Comparison of ENCODE assay signal across 9 mouse cellular contexts in genomic region chr12:113487693-113488092, GRCm38 (mm10). TPM values are rescaled to one million over a fixed set of nuclear protein-coding genes. Genes with fewer than 3 reads are reported as not detected.
DNase-seq lines count a peak whose midpoint lies in the region; ATAC-seq and TF ChIP-seq lines count a peak whose summit lies in the region.
"Not testable (repeated sequence)": the region's sequence is repeated elsewhere in the genome, so short reads cannot be mapped to it uniquely, and the experiment has no call there.
"Had no signal": no experiment of that assay in that cellular context is flagged by ENCODE, and none has a peak within 500 bp of the region (broad histone marks: within the 10 kb centered on the region; RNA-seq: fewer than 3 reads in every experiment).

No protein-coding gene starts in this region.

- H3K36me3 ChIP-seq in kidney, embryonic 14.5 days (ENCODE audit: control insufficient read depth, insufficient read depth, low read length); midbrain, embryonic 14.5 days (ENCODE audit: control insufficient read depth, insufficient read depth, low read length); spleen, adult 2 months (ENCODE audit: control insufficient read depth, insufficient read depth, low read length): not testable (repeated sequence)

- peak; percentile 51; the same call in 1 of the 2 replicates for TF ChIP-seq CTCF in spleen, adult 2 months (IDR thresholded peaks at IDR 0.05; ENCODE audit: extremely low read depth, insufficient read depth, insufficient read length, insufficient replicate concordance)

- intact Hi-C loops in left cerebral cortex, postnatal 4 days (cut with DNase I): not testable (repeated sequence)

- peak; percentile 67 for DNase-seq in adipocyte (ENCODE audit: low spot score)
- DNase-seq in heart, adult 18-20 months: peak; percentile 52 to 79
- DNase-seq in left cerebral cortex, postnatal 4 days: peak; percentile 43
- DNase-seq in midbrain, embryonic 14.5 days: peak; percentile 33
- DNase-seq in spleen, adult 2 months (ENCODE audit: low read depth in 1 of 2, low spot score in 2 of 2): peak; percentile 36 to 60

- not testable (repeated sequence) for H3K9me3 ChIP-seq in kidney, embryonic 14.5 days (ENCODE audit: control insufficient read depth, low read length); midbrain, embryonic 14.5 days (ENCODE audit: control insufficient read depth, low read length)

- not testable (repeated sequence) for H3K27ac ChIP-seq in kidney, embryonic 14.5 days (ENCODE audit: low read depth, low read length); midbrain, embryonic 14.5 days (replicated peaks; ENCODE audit: low read depth, low read length); spleen, adult 2 months (ENCODE audit: insufficient read depth, low read length)

- not testable (repeated sequence) for H3K4me3 ChIP-seq in kidney, embryonic 14.5 days (ENCODE audit: low read length); midbrain, embryonic 14.5 days (replicated peaks; ENCODE audit: low read depth, low read length); spleen, adult 2 months (ENCODE audit: extremely low read depth, insufficient read depth, insufficient read length)

- not testable (repeated sequence) for H3K27me3 ChIP-seq in kidney, embryonic 14.5 days (ENCODE audit: control insufficient read depth, insufficient read depth, low read length); midbrain, embryonic 14.5 days (ENCODE audit: control insufficient read depth, insufficient read depth, low read length); spleen, adult 2 months (ENCODE audit: control insufficient read depth, insufficient read depth, low read length)

- TF ChIP-seq POLR2A in spleen, adult 2 months (IDR thresholded peaks at IDR 0.05; ENCODE audit: low read depth, low read length): not testable (repeated sequence)

- peak; percentile 93 for ATAC-seq in common myeloid progenitor, adult 5-6 weeks (replicated peaks; ENCODE audit: low read depth, poor library complexity, severe bottlenecking)
- ATAC-seq in kidney, embryonic 14.5 days (ENCODE audit: low FRiP score, low TSS enrichment): peak; percentile 60; the same call in 1 of the 2 replicates
- not testable (repeated sequence) for ATAC-seq in midbrain, embryonic 14.5 days (ENCODE audit: low FRiP score, low TSS enrichment)

- H3K9ac ChIP-seq in kidney, embryonic 14.5 days (ENCODE audit: low read depth, low read length); midbrain, embryonic 14.5 days (replicated peaks; ENCODE audit: low read length): not testable (repeated sequence)

- H3K4me2 ChIP-seq in kidney, embryonic 14.5 days (replicated peaks; ENCODE audit: low read depth, low read length); midbrain, embryonic 14.5 days (ENCODE audit: low read length): not testable (repeated sequence)

- not testable (repeated sequence) for H3K4me1 ChIP-seq in kidney, embryonic 14.5 days (ENCODE audit: control insufficient read depth, insufficient read depth, low read length); midbrain, embryonic 14.5 days (ENCODE audit: control insufficient read depth, insufficient read depth, low read length); spleen, adult 2 months (ENCODE audit: control insufficient read depth, insufficient read depth, insufficient read length)

RNA-seq across cellular contexts. Expression of gene Adam6b, which starts 1.6 kb away (rescaled TPM):
- total RNA-seq in common myeloid progenitor, adult 5-6 weeks (2017): not detected in 2 replicates
- not detected for total RNA-seq in heart, adult 18-20 months (2021)
- not detected in 2 replicates for polyA plus RNA-seq in kidney, embryonic 14.5 days (2014; fragmentation: Nextera tagmentation; extraction: Ambion mirVana)
- not detected for total RNA-seq in left cerebral cortex, postnatal 4 days (2021)
- not detected in 2 replicates for polyA plus RNA-seq in midbrain, embryonic 14.5 days (2014; fragmentation: Nextera tagmentation; extraction: Ambion mirVana)
- 0.36 and 0.55 TPM in 2 replicates for polyA plus RNA-seq in spleen, adult 2 months (2012; rRNA removed)
- total RNA-seq: gastrocnemius, adult 8-10 months had no signal
- polyA plus RNA-seq: myocyte had no signal

RNA-seq across cellular contexts. Expression of gene Adam6a, which starts 56.0 kb away (rescaled TPM):
- total RNA-seq in common myeloid progenitor, adult 5-6 weeks (2017): not detected in 2 replicates
- not detected for total RNA-seq in heart, adult 18-20 months (2021)
- not detected in 2 replicates for polyA plus RNA-seq in kidney, embryonic 14.5 days (2014; fragmentation: Nextera tagmentation; extraction: Ambion mirVana)
- total RNA-seq in left cerebral cortex, postnatal 4 days (2021): not detected
- polyA plus RNA-seq in midbrain, embryonic 14.5 days (2014; fragmentation: Nextera tagmentation; extraction: Ambion mirVana): not detected in 2 replicates
- 0.02 TPM in 1 of 2 replicates, not detected in the other for polyA plus RNA-seq in spleen, adult 2 months (2012; rRNA removed)
- total RNA-seq: gastrocnemius, adult 8-10 months had no signal
- polyA plus RNA-seq: myocyte had no signal
